Mouse (Mus musculus) adipose tissue, adult 10 weeks (tissue): Measurements from ENCODE around the gene Ndufa6. TPM values are rescaled to one million over a fixed set of nuclear protein-coding genes. Genes with fewer than 3 reads are reported as not detected.

ENCODE experiments used
- polyA plus RNA-seq: library from polyadenylated mRNA; stranded (reverse); fragments of 350-450 nt; fragmentation: Illumina TruSeq; extraction: RNeasy Lipid Tissue Mini Kit (QIAGEN cat#74804); gene quantifications from one replicate; pipeline ENCODE4 v1.2.3, GENCODE M21; 2014; ENCODE audit warnings: low read depth, low replicate concordance

The Ndufa6 gene
- 283 TPM for polyA plus RNA-seq

GRCm38 (mm10) chr15:82354126-82354945 lies at the start of gene Ndufa6:
Gene Ndufa6, minus strand, starts transcription at chr15:82354322.

GRCm38 (mm10) chr15:82393922-82394321 lies 39.8 kb upstream of the Ndufa6 start, which contains the start of gene Cyp2d11:
Gene Cyp2d11, minus strand, starts transcription at chr15:82394022.

GRCm38 (mm10) chr15:82379871-82380713 lies 26.0 kb upstream of the Ndufa6 start, which contains the start of gene Cyp2d22:
Gene Cyp2d22, minus strand, starts transcription at chr15:82380260.

DNA sequence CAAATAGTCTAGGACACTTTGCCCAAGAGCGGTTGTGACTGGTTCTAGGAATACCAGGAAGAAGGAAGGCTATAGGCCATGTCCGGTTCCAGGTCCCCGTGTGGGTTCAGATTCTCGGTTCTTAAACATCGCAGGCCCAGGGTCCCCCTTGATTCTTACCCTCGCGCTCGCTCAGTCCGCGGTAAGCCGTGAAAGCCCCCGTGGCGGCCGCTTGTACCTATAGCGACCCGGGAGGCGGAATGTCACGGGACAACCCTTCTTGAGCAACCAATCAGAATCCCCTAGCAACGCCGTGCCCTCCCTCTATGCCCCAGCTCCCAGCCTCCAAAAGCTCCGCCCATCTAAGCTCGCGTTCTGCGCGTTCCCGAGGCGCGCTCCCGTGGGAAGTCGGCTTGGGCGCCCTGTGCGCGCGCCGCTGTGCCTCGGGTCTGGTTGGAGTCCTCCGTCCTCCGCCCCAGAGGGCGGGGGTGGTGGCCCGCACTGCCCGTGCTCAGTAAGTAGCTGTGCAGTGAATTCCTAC lies 15.5 kb downstream of the Ndufa6 start, which contains the start of the genes Naga, Pheta2 and Smdt1:
Gene Naga (minus strand): TSS at position 333 of the 520 bp plus-strand sequence.
Gene Pheta2 (plus strand): TSS at position 350 of the 520 bp plus-strand sequence.
Gene Smdt1 (plus strand): TSS at position 367 of the 520 bp plus-strand sequence.

Other genes starting within 250 kb of the Ndufa6 start
- 15.4 TPM for gene Ccdc134, start 226.4 kb downstream of the Ndufa6 start, polyA plus RNA-seq
- gene Srebf2, start 207.1 kb downstream of the Ndufa6 start, polyA plus RNA-seq, result 73.8 TPM
- not detected for gene Shisa8, start 141.5 kb downstream of the Ndufa6 start, polyA plus RNA-seq
- gene Tnfrsf13c, start 130.0 kb downstream of the Ndufa6 start, polyA plus RNA-seq, result not detected
- gene Cenpm, start 109.6 kb downstream of the Ndufa6 start, polyA plus RNA-seq, result 2.5 TPM
- gene 1500009C09Rik, start 101.9 kb downstream of the Ndufa6 start, polyA plus RNA-seq, result not detected
- gene Sept3, start 79.4 kb downstream of the Ndufa6 start, polyA plus RNA-seq, result 3.4 TPM
- 0.87 TPM for gene Wbp2nl, start 55.4 kb downstream of the Ndufa6 start, polyA plus RNA-seq
- gene Naga, start 15.4 kb downstream of the Ndufa6 start, polyA plus RNA-seq, result 90.8 TPM
- 1.4 TPM for gene Pheta2, start 15.4 kb downstream of the Ndufa6 start, polyA plus RNA-seq
- 191 TPM for gene Smdt1, start 15.4 kb downstream of the Ndufa6 start, polyA plus RNA-seq
- gene Cyp2d22, start 25.9 kb upstream of the Ndufa6 start, polyA plus RNA-seq, result 31.2 TPM
- not detected for gene Cyp2d11, start 39.7 kb upstream of the Ndufa6 start, polyA plus RNA-seq
- not detected for gene Cyp2d10, start 52.9 kb upstream of the Ndufa6 start, polyA plus RNA-seq
- 1.6 TPM for gene Cyp2d9, start 79.1 kb upstream of the Ndufa6 start, polyA plus RNA-seq
- gene Cyp2d12, start 200.8 kb upstream of the Ndufa6 start, polyA plus RNA-seq, result not detected